Mouse (Mus musculus) G1E (cell line): ENCODE measurements around the gene Crx. TPM values are rescaled to one million over a fixed set of nuclear protein-coding genes. Genes with fewer than 3 reads are reported as not detected.
A peak's percentile ranks its signal among the peaks of the same experiment; 100 is the strongest.

Experiments
- ATAC-seq: 2 replicates; pipeline ENCODE4 v1.8.0; 2016; ENCODE audit warnings: mild to moderate bottlenecking; ENCODE audit not compliant: insufficient number of reproducible peaks, poor library complexity, low FRiP score, severe bottlenecking; ENCODE audit errors: extremely low read depth
- DNase-seq: peaks from one replicate; pipeline ENCODE4 v3.0.0; 2012; ENCODE audit warnings: low spot score
- H3K27me3 ChIP-seq: 2 replicates; pipeline ENCODE4 v1.6.1; 2012; ENCODE audit warnings: mild to moderate bottlenecking, low read length, inconsistent platforms; ENCODE audit not compliant: insufficient read depth
- H3K36me3 ChIP-seq: replicated peaks from 2 replicates; pipeline ENCODE3; 2012; ENCODE audit warnings: mild to moderate bottlenecking, inconsistent platforms
- H3K4me1 ChIP-seq: 2 replicates; pipeline ENCODE4 v1.6.1; 2012; ENCODE audit warnings: low read depth, low read length, inconsistent platforms, mixed read lengths; ENCODE audit not compliant: insufficient read depth
- H3K4me3 ChIP-seq: 2 replicates; pipeline ENCODE4 v1.5.1; 2012; ENCODE audit warnings: low read depth, mild to moderate bottlenecking, inconsistent platforms, low read length, moderate library complexity, mixed read lengths
- H3K9me3 ChIP-seq: replicated peaks from 2 replicates; pipeline ENCODE4 v1.6.1; 2012; ENCODE audit warnings: inconsistent platforms
- CTCF ChIP-seq: IDR thresholded peaks from 2 replicates; pipeline ENCODE4 v1.5.1; 2012; ENCODE audit warnings: low read depth, low read length, inconsistent platforms, mixed read lengths
- GATA1 ChIP-seq: IDR thresholded peaks from 2 replicates; pipeline ENCODE4 v1.6.1; 2012; ENCODE audit warnings: borderline replicate concordance, low read length, inconsistent platforms, mixed read lengths
- GATA2 ChIP-seq: IDR thresholded peaks from 2 replicates; pipeline ENCODE4 v1.6.1; 2012; ENCODE audit warnings: low read depth, low read length, inconsistent platforms, borderline replicate concordance
- POLR2AphosphoS5 ChIP-seq: IDR thresholded peaks from 2 replicates; pipeline ENCODE4 v1.6.1; 2012; ENCODE audit warnings: low read depth, low read length, inconsistent platforms; ENCODE audit not compliant: insufficient replicate concordance
- TAL1 ChIP-seq: conservative IDR thresholded peaks from 2 replicates; pipeline ENCODE4 v1.6.1; 2012; ENCODE audit warnings: low read depth, low read length, inconsistent platforms, mixed read lengths
- polyA plus RNA-seq: library from polyadenylated mRNA; stranded (reverse); fragments of >175 nt; gene quantifications from 2 replicates; pipeline ENCODE4 v1.2.3, GENCODE M21; 2012
- total RNA-seq, 2 experiments: library from RNA; stranded (forward) in 1 of 2; stranded (reverse) in 1 of 2; fragments of 200-1000 nt in 1 of 2; fragments of >200 nt in 1 of 2; fragmentation: Nextera tagmentation in 1 of 2; gene quantifications; 2 replicates each; pipeline ENCODE4 v1.2.3; 2014 to 2017

Gene Crx
- total RNA-seq (2014; fragmentation: Nextera tagmentation) = not detected in 2 replicates
- total RNA-seq (2017) = 0.05 and 0.06 TPM in 2 replicates
- not detected in 2 replicates for polyA plus RNA-seq

DNA sequence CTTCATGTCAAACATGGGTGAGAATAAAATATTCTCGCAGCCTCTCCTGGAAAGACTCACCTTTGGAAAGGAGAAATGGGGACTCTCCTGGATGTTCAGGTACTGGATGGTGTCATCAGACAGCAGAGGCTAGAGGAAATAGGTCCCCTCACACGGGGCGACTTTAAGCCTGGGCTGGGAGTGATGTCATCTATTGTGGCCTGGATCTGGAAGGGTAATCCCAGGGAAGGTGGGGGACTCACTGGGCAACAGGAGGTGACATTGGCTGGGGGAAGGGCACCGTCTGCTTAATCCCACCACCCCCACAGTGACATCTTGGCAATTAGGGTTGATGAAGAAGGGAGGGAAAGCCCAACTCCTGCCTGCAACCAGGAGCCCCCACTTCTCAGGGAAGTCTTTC, at the start of gene Crx:
Gene Crx (minus strand): TSS at position 213 of the 400 bp plus-strand sequence.
- Histone ChIP-seq H3K4me3 (no peak within 1 kb of the TSS), H3K27me3 (peaks cover 2% of the 10 kb centered on the region; the same call in 1 of the 2 replicates), H3K36me3 (no peaks in the 10 kb centered on the region), H3K4me1 (no peaks in the 10 kb centered on the region), H3K9me3 (no peaks in the 10 kb centered on the region)
- no peak for ATAC-seq
- DNase-seq = no peak
- TF ChIP-seq POLR2AphosphoS5 = no peak

DNA sequence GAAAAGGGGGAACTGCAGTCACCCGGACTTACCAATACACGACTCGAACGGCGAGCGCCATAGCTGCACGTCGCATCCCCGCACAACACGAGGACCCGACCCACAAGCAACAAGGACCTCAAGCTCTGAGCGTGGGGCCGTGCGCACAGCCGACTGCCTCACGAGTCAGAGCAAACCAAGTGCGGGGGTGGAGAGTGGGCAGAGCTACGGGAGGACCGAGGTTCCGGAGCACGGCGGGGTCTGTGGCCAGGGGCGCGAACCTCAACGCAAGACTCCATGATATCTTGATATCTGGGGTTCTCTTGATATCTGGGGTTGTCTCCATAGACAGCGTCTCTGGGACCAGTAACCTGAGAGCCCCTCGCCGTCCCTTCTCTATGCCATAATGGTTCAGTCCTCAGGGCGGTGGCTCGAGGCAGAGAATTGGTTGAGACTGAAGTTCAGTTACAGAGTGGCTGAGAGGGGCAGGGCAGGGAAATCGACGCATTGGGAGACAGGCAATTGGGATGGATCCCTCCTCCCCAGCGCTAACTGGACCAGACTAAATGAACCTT, 42.5 kb upstream of the Crx start, which contains the start of gene Selenow:
Gene Selenow (minus strand): TSS at position 183 of the 554 bp plus-strand sequence.
- no peak for TF ChIP-seq GATA2
- no peak for TF ChIP-seq GATA1
- TF ChIP-seq CTCF = no peak
- TF ChIP-seq TAL1 = no peak
- TF ChIP-seq POLR2AphosphoS5 = no peak
- Histone ChIP-seq H3K9me3 (no peaks in the 10 kb centered on the region), H3K36me3 (peaks cover 34% of the 10 kb centered on the region), H3K27me3 (peaks cover 4% of the 10 kb centered on the region), H3K4me1 (peaks cover 55% of the 10 kb centered on the region), H3K4me3 (peak within 1 kb of the TSS; percentile 74)
- ATAC-seq (peak; percentile 87), DNase-seq (peak; percentile 82)

- peaks cover 39% of the 10 kb centered on the region for H3K36me3 ChIP-seq
- no peaks in the 10 kb centered on the region for H3K9me3 ChIP-seq
- peaks cover 4% of the 10 kb centered on the region for H3K27me3 ChIP-seq
- peaks cover 55% of the 10 kb centered on the region for H3K4me1 ChIP-seq
- DNase-seq = peak; percentile 54
- ATAC-seq = peak; percentile 45
- TF ChIP-seq GATA2 (no peak), POLR2AphosphoS5 (no peak), TAL1 (no peak), GATA1 (no peak), CTCF (no peak)
- H3K4me3 ChIP-seq = peak overlapping the region; percentile 74
Observed at GRCm38 (mm10) chr7:15921796-15922195, 42.0 kb upstream of the Crx start.

DNA sequence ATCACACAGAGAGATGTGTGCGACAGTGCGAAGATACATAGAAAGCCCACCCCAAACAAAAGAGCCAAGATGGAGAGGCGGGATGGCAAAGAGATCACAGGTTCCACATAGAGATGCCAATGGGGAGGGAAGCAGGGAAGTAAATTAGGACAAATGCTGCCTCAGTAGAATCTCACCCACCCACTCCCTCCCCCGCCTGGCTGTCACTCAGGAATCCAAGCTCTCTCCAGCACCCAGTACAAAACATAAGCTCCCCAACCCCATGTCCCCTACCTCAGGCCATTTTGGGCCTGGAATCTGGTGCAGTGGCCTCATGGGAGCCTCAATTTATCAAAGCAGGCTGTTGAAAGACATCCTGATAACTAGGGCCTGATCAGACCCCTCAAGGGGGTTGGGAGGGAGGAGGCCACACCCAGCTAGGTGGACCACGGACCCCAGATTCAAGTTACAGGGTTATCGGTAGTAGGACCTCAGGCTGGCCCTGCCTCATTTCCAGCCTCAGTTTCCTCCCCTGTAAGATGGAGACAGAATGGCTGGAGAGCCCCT, 41.0 kb upstream of the Crx start:
- no peak for ATAC-seq
- H3K36me3 ChIP-seq = peaks cover 48% of the 10 kb centered on the region
- TF ChIP-seq CTCF (no peak), TAL1 (no peak), GATA1 (no peak), POLR2AphosphoS5 (no peak)
- peaks cover 55% of the 10 kb centered on the region for H3K4me1 ChIP-seq
- no peak for DNase-seq
- peak overlapping the region; percentile 74 for H3K4me3 ChIP-seq
- no peaks in the 10 kb centered on the region for H3K9me3 ChIP-seq
- peaks cover 2% of the 10 kb centered on the region for H3K27me3 ChIP-seq

GRCm38 (mm10) chr7:15919947-15920346, 40.2 kb upstream of the Crx start:
- TF ChIP-seq CTCF (no peak), TAL1 (no peak), POLR2AphosphoS5 (no peak), GATA2 (no peak), GATA1 (no peak)
- peak overlapping the region; percentile 74; the same call in 1 of the 2 replicates for H3K4me3 ChIP-seq
- H3K36me3 ChIP-seq = peaks cover 50% of the 10 kb centered on the region
- H3K9me3 ChIP-seq = no peaks in the 10 kb centered on the region
- DNase-seq = no peak
- no peaks in the 10 kb centered on the region for H3K27me3 ChIP-seq
- ATAC-seq = no peak
- H3K4me1 ChIP-seq = peaks cover 55% of the 10 kb centered on the region

- no peak overlapping the region for H3K4me3 ChIP-seq
- ATAC-seq = no peak
- no peak for DNase-seq
Observed at GRCm38 (mm10) chr7:15918371-15918770, 38.6 kb upstream of the Crx start.

GRCm38 (mm10) chr7:15916996-15917395, 37.2 kb upstream of the Crx start:
- no peak for DNase-seq
- ATAC-seq = no peak
- Histone ChIP-seq H3K9me3 (no peaks in the 10 kb centered on the region), H3K4me1 (peaks cover 42% of the 10 kb centered on the region), H3K36me3 (peaks cover 50% of the 10 kb centered on the region), H3K27me3 (no peaks in the 10 kb centered on the region), H3K4me3 (no peak overlapping the region)
- TF ChIP-seq TAL1 (no peak), GATA1 (no peak), CTCF (no peak), GATA2 (no peak), POLR2AphosphoS5 (no peak)

More at GRCm38 (mm10) chr7:15918371-15918770, 38.6 kb upstream of the Crx start:
- H3K36me3 ChIP-seq = peaks cover 50% of the 10 kb centered on the region
- TF ChIP-seq POLR2AphosphoS5 (no peak), GATA1 (no peak), CTCF (no peak), TAL1 (no peak), GATA2 (no peak)
- H3K9me3 ChIP-seq = no peaks in the 10 kb centered on the region
- peaks cover 52% of the 10 kb centered on the region for H3K4me1 ChIP-seq
- no peaks in the 10 kb centered on the region for H3K27me3 ChIP-seq
